Mouse (Mus musculus): Measurements from ENCODE around the gene Wdfy4. TPM values are rescaled to one million over a fixed set of nuclear protein-coding genes. Genes with fewer than 3 reads are reported as not detected.

The Wdfy4 gene
- 1 to 10 TPM; 2.4 to 5.8 TPM for total RNA-seq (2021)
- long read RNA-seq, experiment 1, partial matches to known transcripts, result 1 of 1 reads
- long read RNA-seq, experiment 1, other reads (novel, unspliced or antisense), result 0 of 1 reads
- long read RNA-seq, experiment 2, result 0 reads

- no peak for DNase-seq (ENCODE audit: low spot score in 2 of 2)
Measured at GRCm38 (mm10) chr14:33185068-33185800, at the start of gene Wdfy4. TSS of gene Wdfy4 (minus strand) at chr14:33185508.

GRCm38 (mm10) chr14:33232048-33232447 lies 46.7 kb upstream of the Wdfy4 start:
- DNase-seq (ENCODE audit: low spot score in 2 of 2), result no peak

GRCm38 (mm10) chr14:33231311-33231710 lies 46.0 kb upstream of the Wdfy4 start:
- no peak for DNase-seq (ENCODE audit: low spot score in 2 of 2)

GRCm38 (mm10) chr14:33230672-33231071 lies 45.4 kb upstream of the Wdfy4 start:
- DNase-seq (ENCODE audit: low spot score in 2 of 2), result no peak

GRCm38 (mm10) chr14:33225235-33225634 lies 39.9 kb upstream of the Wdfy4 start:
- no peak for DNase-seq (ENCODE audit: low spot score in 2 of 2)

GRCm38 (mm10) chr14:33216343-33217208 lies 31.3 kb upstream of the Wdfy4 start:
- peak in 1 of 2 experiments; percentile 17 for DNase-seq (ENCODE audit: low spot score in 2 of 2)

GRCm38 (mm10) chr14:33215163-33215562 lies 29.9 kb upstream of the Wdfy4 start:
- DNase-seq (ENCODE audit: low spot score in 2 of 2), result no peak

- peak in 1 of 2 experiments; percentile 17 for DNase-seq (ENCODE audit: low spot score in 2 of 2)
Measured at GRCm38 (mm10) chr14:33214767-33215128, 29.4 kb upstream of the Wdfy4 start.

GRCm38 (mm10) chr14:33213823-33214766 lies 28.8 kb upstream of the Wdfy4 start, which contains the start of gene Arhgap22:
TSS of gene Arhgap22 (plus strand) at chr14:33214026.
- peak; percentile 85 to 86 for DNase-seq (ENCODE audit: low spot score in 2 of 2)

- peak in 1 of 2 experiments; percentile 4 for DNase-seq (ENCODE audit: low spot score in 2 of 2)
Measured at GRCm38 (mm10) chr14:33212958-33213309, 27.6 kb upstream of the Wdfy4 start.

GRCm38 (mm10) chr14:33212271-33212957 lies 27.1 kb upstream of the Wdfy4 start:
- DNase-seq (ENCODE audit: low spot score in 2 of 2), result peak in 1 of 2 experiments; percentile 14

GRCm38 (mm10) chr14:33210806-33211205 lies 25.5 kb upstream of the Wdfy4 start:
- DNase-seq (ENCODE audit: low spot score in 2 of 2), result no peak

- DNase-seq (ENCODE audit: low spot score in 2 of 2), result no peak
Measured at GRCm38 (mm10) chr14:33208331-33208730, 23.0 kb upstream of the Wdfy4 start.

- no peak for DNase-seq (ENCODE audit: low spot score in 2 of 2)
Measured at GRCm38 (mm10) chr14:33207011-33207410, 21.7 kb upstream of the Wdfy4 start.

- DNase-seq (ENCODE audit: low spot score in 2 of 2), result no peak
Measured at GRCm38 (mm10) chr14:33205280-33205965, 20.1 kb upstream of the Wdfy4 start.

- no peak for DNase-seq (ENCODE audit: low spot score in 2 of 2)
Measured at GRCm38 (mm10) chr14:33203777-33204176, 18.5 kb upstream of the Wdfy4 start.

GRCm38 (mm10) chr14:33202885-33203284 lies 17.6 kb upstream of the Wdfy4 start:
- DNase-seq (ENCODE audit: low spot score in 2 of 2), result no peak

- no peak for DNase-seq (ENCODE audit: low spot score in 2 of 2)
Measured at GRCm38 (mm10) chr14:33202161-33202560, 16.9 kb upstream of the Wdfy4 start.

GRCm38 (mm10) chr14:33194241-33194640 lies 8.9 kb upstream of the Wdfy4 start:
- DNase-seq (ENCODE audit: low spot score in 2 of 2), result no peak

- DNase-seq (ENCODE audit: low spot score in 2 of 2), result no peak
Measured at GRCm38 (mm10) chr14:33193762-33194161, 8.5 kb upstream of the Wdfy4 start.

All from adrenal gland, adult 18-20 months (tissue).